Mouse (Mus musculus): ENCODE results near the gene Bcl2l1. TPM values are rescaled to one million over a fixed set of nuclear protein-coding genes. Genes with fewer than 3 reads are reported as not detected.
A peak's percentile ranks its signal among the peaks of the same experiment; 100 is the strongest.

The Bcl2l1 gene
- polyA plus RNA-seq, 1 experiment from 2014 or later = 74.3 TPM

DNA sequence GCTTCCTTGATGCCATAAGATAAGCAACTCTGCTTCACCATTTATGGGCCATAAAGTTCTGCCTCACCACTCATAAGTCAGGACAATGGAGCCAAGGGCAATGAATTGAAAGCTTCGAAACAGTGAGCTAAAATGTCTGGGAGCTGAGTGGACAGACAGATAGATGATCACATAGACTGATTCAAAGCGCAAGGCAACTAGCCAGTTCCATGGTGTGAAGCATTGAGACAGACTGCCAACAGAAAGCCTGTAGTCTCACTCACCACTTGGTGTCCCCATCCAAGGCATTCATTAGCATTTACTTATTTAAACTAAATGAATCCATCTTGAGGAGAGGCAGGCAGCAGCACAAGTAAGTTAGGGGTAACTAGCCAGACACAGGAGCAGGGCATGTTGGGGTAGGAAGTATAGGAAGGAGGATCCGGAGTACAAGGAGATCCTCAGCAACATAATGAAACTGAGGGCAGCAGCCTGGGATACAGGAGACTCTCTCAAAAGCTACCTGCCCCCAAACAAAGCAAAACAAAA is 12.4 kb downstream of the Bcl2l1 start:
- H3K27me3 ChIP-seq (ENCODE audit: control insufficient read depth, insufficient read depth, low read length) = no peaks in the 10 kb centered on the region
- no peak overlapping the region for H3K9ac ChIP-seq (ENCODE audit: low read length)
- H3K4me3 ChIP-seq (ENCODE audit: low read length) = no peak overlapping the region
- H3K4me1 ChIP-seq (ENCODE audit: control insufficient read depth, insufficient read depth, low read length) = peaks cover 58% of the 10 kb centered on the region
- no peak overlapping the region for H3K4me2 ChIP-seq (ENCODE audit: low read depth, low read length)
- peak overlapping the region; percentile 85 for H3K27ac ChIP-seq (ENCODE audit: low read length)
- H3K36me3 ChIP-seq (ENCODE audit: control insufficient read depth, insufficient read depth) = peaks cover 8% of the 10 kb centered on the region; the same call in 1 of the 2 replicates
- ATAC-seq (replicated peaks; ENCODE audit: extremely low read depth, insufficient read depth, low FRiP score) = no peak
- 95% methylated on average over 3 of the region's 3 CpGs for whole genome bisulfite sequencing
- H3K9me3 ChIP-seq (replicated peaks; ENCODE audit: control insufficient read depth, low read length) = 0 out of 2 replicates have a peak, but pooled peaks cover 3% of the 10 kb centered on the region

DNA sequence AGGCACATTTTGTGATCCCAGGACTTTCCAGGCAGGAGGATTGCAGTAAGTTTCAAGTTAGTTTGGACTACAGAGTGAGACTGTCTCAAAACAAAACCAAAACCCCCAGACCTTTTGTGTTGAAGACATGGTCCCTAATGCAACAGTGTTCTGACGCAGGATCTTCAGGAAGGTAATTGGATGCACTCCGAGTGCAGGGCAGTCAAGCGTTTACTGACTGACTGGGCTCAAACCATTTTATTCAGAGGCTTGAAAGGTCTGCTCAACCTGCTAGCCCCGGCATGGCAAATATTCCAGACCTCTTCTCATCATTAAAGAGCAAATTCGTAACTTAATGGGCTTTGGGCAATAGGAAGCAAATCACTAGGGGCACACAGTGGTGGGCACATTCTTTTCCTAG is 12.8 kb downstream of the Bcl2l1 start:
- no peak overlapping the region for H3K4me3 ChIP-seq (ENCODE audit: low read length)
- no peak overlapping the region for H3K4me2 ChIP-seq (ENCODE audit: low read depth, low read length)
- WGBS = 85% methylated on average over 5 of the region's 5 CpGs
- H3K9ac ChIP-seq (ENCODE audit: low read length) = no peak overlapping the region
- H3K27ac ChIP-seq (ENCODE audit: low read length) = peak overlapping the region; percentile 85
- H3K4me1 ChIP-seq (ENCODE audit: control insufficient read depth, insufficient read depth, low read length) = peaks cover 59% of the 10 kb centered on the region
- no peak for ATAC-seq (replicated peaks; ENCODE audit: extremely low read depth, insufficient read depth, low FRiP score)
- peaks cover 8% of the 10 kb centered on the region; the same call in 1 of the 2 replicates for H3K36me3 ChIP-seq (ENCODE audit: control insufficient read depth, insufficient read depth)
- H3K9me3 ChIP-seq (replicated peaks; ENCODE audit: control insufficient read depth, low read length) = 0 out of 2 replicates have a peak, but pooled peaks cover 3% of the 10 kb centered on the region
- H3K27me3 ChIP-seq (ENCODE audit: control insufficient read depth, insufficient read depth, low read length) = no peaks in the 10 kb centered on the region

GRCm38 (mm10) chr2:152817596-152818291 is 13.8 kb downstream of the Bcl2l1 start:
- Histone ChIP-seq H3K9me3 (replicated peaks; ENCODE audit: control insufficient read depth, low read length) (0 out of 2 replicates have a peak, but pooled peaks cover 3% of the 10 kb centered on the region), H3K27me3 (ENCODE audit: control insufficient read depth, insufficient read depth, low read length) (no peaks in the 10 kb centered on the region), H3K36me3 (ENCODE audit: control insufficient read depth, insufficient read depth) (peaks cover 8% of the 10 kb centered on the region; the same call in 1 of the 2 replicates), H3K4me1 (ENCODE audit: control insufficient read depth, insufficient read depth, low read length) (peaks cover 59% of the 10 kb centered on the region), H3K27ac (ENCODE audit: low read length) (peak overlapping the region; percentile 62), H3K4me2 (ENCODE audit: low read depth, low read length) (no peak overlapping the region; the same call in 1 of the 2 replicates), H3K9ac (ENCODE audit: low read length) (no peak overlapping the region), H3K4me3 (ENCODE audit: low read length) (no peak overlapping the region)
- ATAC-seq (replicated peaks; ENCODE audit: extremely low read depth, insufficient read depth, low FRiP score) = peak; percentile 51
- 10% methylated on average over 6 of the region's 6 CpGs for WGBS

DNA sequence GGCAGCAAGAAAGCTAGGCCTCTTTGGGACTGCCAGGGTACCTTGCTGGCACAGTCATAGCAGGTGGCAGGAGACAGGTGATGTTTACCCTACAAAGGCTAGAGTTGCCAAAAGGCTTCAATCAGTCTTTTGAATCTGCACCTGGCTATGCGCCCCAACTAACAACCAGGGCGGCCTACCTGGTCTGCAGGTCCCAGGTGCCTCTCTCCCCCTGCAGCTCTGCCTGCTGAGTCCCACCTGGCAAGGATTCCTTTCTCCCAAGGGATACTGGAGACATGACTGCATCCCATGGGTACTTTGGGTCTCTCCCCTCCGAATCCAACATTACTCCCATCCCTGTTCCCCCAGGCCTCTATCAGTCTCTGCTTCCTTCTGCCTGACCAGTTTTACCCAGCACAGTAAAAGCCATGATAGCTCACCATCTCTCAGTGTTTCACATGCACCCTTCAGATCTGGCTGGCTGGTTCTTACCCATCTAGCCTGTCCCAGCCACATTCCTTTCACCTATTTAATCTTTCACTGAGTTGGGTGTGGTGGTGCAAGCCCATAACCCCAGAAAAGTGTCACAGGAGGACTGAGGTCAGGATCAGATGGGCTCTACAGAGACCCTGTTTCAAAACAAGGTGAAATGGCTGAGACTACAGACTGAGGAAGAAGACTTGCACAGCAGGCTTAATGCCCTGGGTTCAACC is 14.7 kb downstream of the Bcl2l1 start:
- Histone ChIP-seq H3K36me3 (ENCODE audit: control insufficient read depth, insufficient read depth) (peaks cover 7% of the 10 kb centered on the region; the same call in 1 of the 2 replicates), H3K27me3 (ENCODE audit: control insufficient read depth, insufficient read depth, low read length) (no peaks in the 10 kb centered on the region), H3K4me2 (ENCODE audit: low read depth, low read length) (no peak overlapping the region), H3K9me3 (replicated peaks; ENCODE audit: control insufficient read depth, low read length) (0 out of 2 replicates have a peak, but pooled peaks cover 3% of the 10 kb centered on the region), H3K4me3 (ENCODE audit: low read length) (no peak overlapping the region), H3K4me1 (ENCODE audit: control insufficient read depth, insufficient read depth, low read length) (peaks cover 62% of the 10 kb centered on the region), H3K9ac (ENCODE audit: low read length) (no peak overlapping the region), H3K27ac (ENCODE audit: low read length) (peak overlapping the region; percentile 55)
- no peak for ATAC-seq (replicated peaks; ENCODE audit: extremely low read depth, insufficient read depth, low FRiP score)
- 78% methylated on average over 3 of the region's 3 CpGs for WGBS

GRCm38 (mm10) chr2:152815879-152816656 is 15.5 kb downstream of the Bcl2l1 start:
- H3K27ac ChIP-seq (ENCODE audit: low read length) = peak overlapping the region; percentile 50
- 77% methylated on average over 7 of the region's 7 CpGs for WGBS
- 0 out of 2 replicates have a peak, but pooled peaks cover 3% of the 10 kb centered on the region for H3K9me3 ChIP-seq (replicated peaks; ENCODE audit: control insufficient read depth, low read length)
- H3K4me2 ChIP-seq (ENCODE audit: low read depth, low read length) = no peak overlapping the region
- no peaks in the 10 kb centered on the region for H3K27me3 ChIP-seq (ENCODE audit: control insufficient read depth, insufficient read depth, low read length)
- peaks cover 61% of the 10 kb centered on the region for H3K4me1 ChIP-seq (ENCODE audit: control insufficient read depth, insufficient read depth, low read length)
- H3K9ac ChIP-seq (ENCODE audit: low read length) = no peak overlapping the region
- H3K36me3 ChIP-seq (ENCODE audit: control insufficient read depth, insufficient read depth) = peaks cover 6% of the 10 kb centered on the region; the same call in 1 of the 2 replicates
- H3K4me3 ChIP-seq (ENCODE audit: low read length) = no peak overlapping the region
- ATAC-seq (replicated peaks; ENCODE audit: extremely low read depth, insufficient read depth, low FRiP score) = peak; percentile 12; the same call in 1 of the 2 replicates

DNA sequence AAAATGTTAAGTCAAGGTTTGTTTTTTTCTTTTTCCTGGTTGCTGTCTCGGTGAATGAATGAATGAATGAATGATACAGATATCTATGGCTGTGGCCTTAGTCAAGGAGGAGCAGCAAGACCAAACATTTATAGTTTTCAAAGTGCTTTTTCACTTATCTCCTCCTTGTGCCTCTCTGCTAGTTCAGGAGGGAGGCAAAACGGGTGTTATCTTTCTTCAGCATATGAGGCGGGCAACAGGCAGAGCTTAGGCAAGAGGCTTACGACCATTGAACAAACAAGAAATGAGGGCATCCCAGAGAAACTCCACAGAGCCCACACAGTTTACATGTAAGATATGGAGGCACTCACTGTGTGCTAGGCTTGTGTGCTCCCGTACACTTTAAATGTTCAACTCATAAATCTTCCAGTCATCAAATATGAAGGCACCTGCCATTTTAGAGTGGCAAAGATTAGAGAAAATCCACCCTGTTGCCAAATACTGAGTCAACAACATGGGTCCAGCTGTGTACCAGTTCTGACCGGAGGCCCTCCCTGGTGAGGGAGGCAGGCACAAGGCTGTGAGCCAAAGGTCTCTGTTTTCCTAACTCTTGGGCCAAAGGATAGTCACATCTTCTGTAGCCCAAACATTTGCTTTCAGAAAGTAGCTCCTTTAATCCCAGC is 17.2 kb downstream of the Bcl2l1 start:
- H3K4me1 ChIP-seq (ENCODE audit: control insufficient read depth, insufficient read depth, low read length) = peaks cover 52% of the 10 kb centered on the region
- WGBS = 53% methylated on average over 6 of the region's 6 CpGs

DNA sequence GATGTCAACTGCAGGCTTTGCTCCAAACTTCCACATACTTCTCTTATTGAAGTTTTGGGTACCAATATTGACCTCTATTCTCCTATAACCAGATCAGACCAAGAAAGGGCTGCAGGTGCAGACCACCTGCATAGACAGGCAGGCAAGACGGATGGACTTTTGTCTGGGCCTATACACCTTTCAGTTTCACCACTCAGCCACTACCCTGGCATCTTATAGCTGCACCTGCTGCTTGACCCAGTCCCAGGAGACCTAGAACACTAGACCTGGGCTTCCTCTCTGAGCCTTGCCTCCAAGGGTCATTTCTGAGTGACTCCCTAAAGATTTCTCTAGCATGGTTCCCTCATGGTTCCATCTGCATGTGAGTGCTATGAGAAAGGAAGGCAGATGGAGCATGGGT is 18.3 kb downstream of the Bcl2l1 start:
- Histone ChIP-seq H3K9me3 (replicated peaks; ENCODE audit: control insufficient read depth, low read length) (no peaks in the 10 kb centered on the region), H3K4me1 (ENCODE audit: control insufficient read depth, insufficient read depth, low read length) (peaks cover 41% of the 10 kb centered on the region), H3K36me3 (ENCODE audit: control insufficient read depth, insufficient read depth) (no peaks in the 10 kb centered on the region), H3K4me3 (ENCODE audit: low read length) (no peak overlapping the region), H3K27ac (ENCODE audit: low read length) (no peak overlapping the region), H3K27me3 (ENCODE audit: control insufficient read depth, insufficient read depth, low read length) (no peaks in the 10 kb centered on the region), H3K9ac (ENCODE audit: low read length) (no peak overlapping the region), H3K4me2 (ENCODE audit: low read depth, low read length) (no peak overlapping the region)
- ATAC-seq (replicated peaks; ENCODE audit: extremely low read depth, insufficient read depth, low FRiP score) = no peak
- 90% methylated on average over 1 of the region's 1 CpGs for WGBS

More for the DNA sequence above, 17.2 kb downstream of the Bcl2l1 start:
- Histone ChIP-seq H3K27ac (ENCODE audit: low read length) (no peak overlapping the region), H3K4me2 (ENCODE audit: low read depth, low read length) (no peak overlapping the region), H3K9ac (ENCODE audit: low read length) (no peak overlapping the region), H3K9me3 (replicated peaks; ENCODE audit: control insufficient read depth, low read length) (0 out of 2 replicates have a peak, but pooled peaks cover 3% of the 10 kb centered on the region), H3K36me3 (ENCODE audit: control insufficient read depth, insufficient read depth) (peaks cover 5% of the 10 kb centered on the region; the same call in 1 of the 2 replicates), H3K27me3 (ENCODE audit: control insufficient read depth, insufficient read depth, low read length) (no peaks in the 10 kb centered on the region), H3K4me3 (ENCODE audit: low read length) (no peak overlapping the region)
- no peak for ATAC-seq (replicated peaks; ENCODE audit: extremely low read depth, insufficient read depth, low FRiP score)
